Mouse (Mus musculus) small intestine, adult 2 months (tissue): ENCODE data around the gene Opalin. TPM values are rescaled to one million over a fixed set of nuclear protein-coding genes. Genes with fewer than 3 reads are reported as not detected.
A peak's percentile ranks its signal among the peaks of the same experiment; 100 is the strongest.

Experiments
- H3K27ac ChIP-seq: fragments of 200-500 bp; 2 replicates; pipeline ENCODE4 v1.5.1; 2012; ENCODE audit warnings: low read depth, low read length, control low read depth, inconsistent platforms; ENCODE audit not compliant: insufficient read depth
- H3K27me3 ChIP-seq: fragments of 200-500 bp; 2 replicates; pipeline ENCODE4 v1.6.1; 2012; ENCODE audit warnings: mild to moderate bottlenecking, moderate library complexity, low read length, inconsistent platforms; ENCODE audit not compliant: control insufficient read depth, insufficient read depth
- H3K36me3 ChIP-seq: fragments of 200-500 bp; 2 replicates; pipeline ENCODE4 v1.6.1; 2012; ENCODE audit warnings: mild to moderate bottlenecking, low read length, control low read depth, inconsistent platforms; ENCODE audit not compliant: control insufficient read depth, insufficient read depth
- H3K4me1 ChIP-seq: fragments of 200-500 bp; 2 replicates; pipeline ENCODE4 v1.6.1; 2012; ENCODE audit warnings: low read length, inconsistent platforms, mixed read lengths; ENCODE audit not compliant: control insufficient read depth, insufficient read depth, insufficient read length
- H3K4me3 ChIP-seq: fragments of 200-500 bp; 2 replicates; pipeline ENCODE4 v1.5.1; 2012; ENCODE audit warnings: low read depth, mild to moderate bottlenecking, control low read depth, inconsistent platforms, low read length, moderate library complexity
- CTCF ChIP-seq: fragments of 200-500 bp; IDR thresholded peaks from 2 replicates; pipeline ENCODE4 v1.5.1; 2012; ENCODE audit warnings: low read depth, mild to moderate bottlenecking, control low read depth, inconsistent platforms, low read length, moderate library complexity, mixed read lengths; ENCODE audit not compliant: insufficient replicate concordance, insufficient read length; ENCODE audit errors: extremely low read depth
- POLR2A ChIP-seq: fragments of 200-500 bp; IDR thresholded peaks from 2 replicates; pipeline ENCODE4 v1.6.1; 2012; ENCODE audit warnings: low read depth, mild to moderate bottlenecking, control low read depth, inconsistent platforms, low read length, moderate library complexity
- WGBS: fragments of 180-500 bp; shearing (Covaris S2); methylation state at CpG from one replicate; pipeline ENCODE4 v1.1.7; 2018; 5-methylcytosine and 5-hydroxymethylcytosine counted together
- polyA plus RNA-seq: library from polyadenylated mRNA; depleted of rRNA; stranded (reverse); fragments of >200 nt; gene quantifications from 2 replicates; pipeline ENCODE4 v1.2.3, GENCODE M21; 2012

Gene Opalin
- polyA plus RNA-seq, 1 experiment, result not detected

DNA sequence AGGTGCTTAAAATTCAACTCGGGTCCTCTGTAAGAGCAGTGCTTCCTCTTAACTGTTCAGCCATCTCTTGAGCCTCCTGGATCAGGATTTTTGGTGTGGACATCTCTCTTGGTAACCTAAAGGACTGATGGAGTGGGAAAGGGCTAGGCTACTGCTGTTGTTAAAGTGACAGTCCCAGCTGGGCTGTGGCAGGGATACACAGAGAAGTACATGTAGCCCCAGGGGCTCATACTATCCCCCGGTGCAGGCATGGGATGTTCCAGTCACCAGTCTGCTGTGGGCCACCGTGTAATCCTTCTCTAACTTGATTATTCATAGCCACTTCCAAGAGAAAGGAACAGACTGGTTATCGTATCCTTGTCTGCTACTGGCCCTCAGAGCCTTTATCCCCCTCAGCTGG, 20.1 kb upstream of the Opalin start:
- Histone ChIP-seq H3K27ac (no peak overlapping the region), H3K36me3 (no peaks in the 10 kb centered on the region), H3K27me3 (no peaks in the 10 kb centered on the region), H3K4me1 (no peaks in the 10 kb centered on the region), H3K4me3 (no peak overlapping the region)
- WGBS, result 69% methylated on average over 4 of the region's 4 CpGs
- TF ChIP-seq POLR2A (no peak), CTCF (no peak)

DNA sequence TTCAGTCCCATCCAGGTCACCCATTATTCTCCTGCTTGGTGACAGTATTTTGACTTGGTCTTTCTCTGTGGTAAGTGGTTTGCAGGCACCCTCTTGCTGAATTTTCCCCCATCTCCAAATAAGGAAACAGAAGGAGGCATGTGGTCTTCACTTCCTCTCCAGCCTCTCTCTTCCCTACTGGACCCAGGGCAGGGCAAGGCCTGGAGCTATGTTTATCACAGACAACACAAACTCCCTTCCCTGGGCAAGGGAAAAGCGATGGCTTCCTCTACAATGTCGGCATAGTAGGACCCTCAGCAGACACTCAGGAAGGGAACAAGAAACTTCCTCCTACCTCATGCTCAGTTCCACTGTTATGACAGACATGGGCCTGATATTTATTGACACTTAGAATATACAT, 15.0 kb upstream of the Opalin start:
- no peak for TF ChIP-seq POLR2A
- TF ChIP-seq CTCF, result no peak
- 61% methylated on average over 2 of the region's 2 CpGs for WGBS
- no peak overlapping the region for H3K4me3 ChIP-seq
- H3K36me3 ChIP-seq, result no peaks in the 10 kb centered on the region
- H3K27me3 ChIP-seq, result 0 out of 2 replicates have a peak, but pooled peaks cover 2% of the 10 kb centered on the region
- no peaks in the 10 kb centered on the region for H3K4me1 ChIP-seq
- no peak overlapping the region for H3K27ac ChIP-seq

DNA sequence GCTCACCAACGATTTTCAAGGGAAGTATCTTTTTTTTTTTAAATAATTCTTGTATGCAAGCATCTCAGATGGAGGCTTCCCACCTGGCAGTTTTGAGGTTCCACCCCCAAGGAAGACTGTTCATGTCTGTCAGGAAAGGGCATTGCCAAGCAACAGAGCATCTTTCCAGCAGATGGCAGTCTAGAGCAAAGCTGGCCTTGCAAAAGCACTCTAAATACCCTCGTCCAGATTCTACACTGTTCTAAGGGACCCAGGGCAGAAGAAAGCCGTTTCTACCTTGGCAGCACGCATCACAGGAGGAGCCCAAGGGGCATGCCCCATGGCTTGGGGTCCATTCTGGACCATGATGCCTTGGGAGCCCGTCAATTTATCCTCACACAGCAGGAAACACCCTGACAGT, 12.9 kb upstream of the Opalin start:
- H3K36me3 ChIP-seq, result no peaks in the 10 kb centered on the region
- TF ChIP-seq POLR2A, result no peak
- peak; percentile 68; the same call in 1 of the 2 replicates for TF ChIP-seq CTCF
- H3K27ac ChIP-seq, result no peak overlapping the region

DNA sequence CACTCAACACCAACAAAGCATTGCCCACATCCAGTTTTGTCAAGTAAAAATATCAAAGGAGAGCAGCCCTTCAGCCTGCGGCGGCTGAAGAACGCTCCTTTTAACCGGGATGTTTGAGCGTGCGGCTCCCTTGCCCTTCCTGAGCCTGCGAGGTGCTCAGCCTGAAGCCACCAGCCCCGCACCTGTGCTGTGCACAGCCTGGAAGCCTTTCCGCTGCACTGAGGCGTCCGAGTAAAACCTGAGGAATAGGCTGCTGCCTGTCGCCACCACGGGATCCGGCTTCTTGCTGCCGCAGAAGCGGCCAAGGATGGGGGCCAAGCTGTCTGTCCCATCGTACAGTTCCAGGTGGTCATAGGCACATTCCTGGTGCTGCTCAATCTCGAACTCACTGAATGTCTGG, 11.6 kb upstream of the Opalin start:
- WGBS, result 33% methylated on average over 18 of the region's 18 CpGs
- Histone ChIP-seq H3K4me3 (no peak overlapping the region), H3K36me3 (no peaks in the 10 kb centered on the region), H3K27ac (no peak overlapping the region), H3K4me1 (no peaks in the 10 kb centered on the region), H3K27me3 (0 out of 2 replicates have a peak, but pooled peaks cover 2% of the 10 kb centered on the region)
- no peak for TF ChIP-seq CTCF
- no peak for TF ChIP-seq POLR2A

More for the DNA sequence above, 12.9 kb upstream of the Opalin start:
- 5% methylated on average over 5 of the region's 5 CpGs for WGBS
- H3K4me1 ChIP-seq, result no peaks in the 10 kb centered on the region
- H3K27me3 ChIP-seq, result 0 out of 2 replicates have a peak, but pooled peaks cover 2% of the 10 kb centered on the region
- H3K4me3 ChIP-seq, result no peak overlapping the region

DNA sequence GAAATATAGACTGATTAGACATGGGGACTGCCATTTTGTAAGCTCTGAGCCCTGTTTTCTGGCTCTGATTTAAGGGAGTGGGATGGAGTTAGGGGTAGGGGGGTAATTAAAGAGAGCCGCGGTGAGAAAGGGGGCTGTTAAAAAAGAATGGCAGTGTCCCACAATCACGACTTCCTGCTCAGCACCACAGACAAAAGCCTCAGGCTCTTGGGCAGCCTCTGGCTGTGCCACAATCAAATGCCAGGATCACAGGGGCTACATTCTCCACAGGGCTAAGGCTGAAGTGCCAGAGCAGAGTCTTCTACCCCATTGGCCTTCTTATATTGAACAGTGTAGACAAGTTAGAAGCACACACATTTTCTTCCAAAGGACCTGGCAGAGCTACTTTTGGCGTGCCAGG, 11.0 kb upstream of the Opalin start:
- whole genome bisulfite sequencing, result 59% methylated on average over 4 of the region's 4 CpGs
- no peaks in the 10 kb centered on the region for H3K4me1 ChIP-seq
- no peak overlapping the region for H3K4me3 ChIP-seq
- H3K36me3 ChIP-seq, result no peaks in the 10 kb centered on the region
- H3K27ac ChIP-seq, result no peak overlapping the region
- H3K27me3 ChIP-seq, result 0 out of 2 replicates have a peak, but pooled peaks cover 2% of the 10 kb centered on the region
- no peak for TF ChIP-seq CTCF
- TF ChIP-seq POLR2A, result no peak

DNA sequence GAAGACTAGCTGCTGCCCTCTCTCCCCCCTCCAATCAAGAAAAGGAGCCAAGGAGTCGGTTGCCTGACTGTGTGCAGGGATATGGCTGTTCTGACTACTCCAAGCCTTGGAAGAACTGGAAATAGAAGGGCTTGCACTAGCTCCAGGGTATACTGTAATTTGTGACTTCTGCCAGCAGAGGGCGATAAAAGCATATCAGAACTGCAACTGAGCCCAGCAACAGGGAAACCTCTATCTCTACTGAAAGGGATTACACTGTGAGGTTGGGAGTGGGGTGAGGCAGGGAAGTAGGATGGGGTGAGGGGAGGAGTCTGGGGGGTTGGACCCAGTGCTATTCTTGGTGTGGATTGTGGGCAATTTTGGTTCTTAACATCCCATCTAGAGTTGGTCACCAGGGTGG, 9.8 kb upstream of the Opalin start:
- H3K27ac ChIP-seq, result no peak overlapping the region
- 0% methylated on average over 2 of the region's 2 CpGs for WGBS
- H3K4me1 ChIP-seq, result no peaks in the 10 kb centered on the region
- H3K36me3 ChIP-seq, result no peaks in the 10 kb centered on the region
- no peak overlapping the region for H3K4me3 ChIP-seq
- 0 out of 2 replicates have a peak, but pooled peaks cover 2% of the 10 kb centered on the region for H3K27me3 ChIP-seq
- TF ChIP-seq CTCF (peak; percentile 47; the same call in 1 of the 2 replicates), POLR2A (no peak)

DNA sequence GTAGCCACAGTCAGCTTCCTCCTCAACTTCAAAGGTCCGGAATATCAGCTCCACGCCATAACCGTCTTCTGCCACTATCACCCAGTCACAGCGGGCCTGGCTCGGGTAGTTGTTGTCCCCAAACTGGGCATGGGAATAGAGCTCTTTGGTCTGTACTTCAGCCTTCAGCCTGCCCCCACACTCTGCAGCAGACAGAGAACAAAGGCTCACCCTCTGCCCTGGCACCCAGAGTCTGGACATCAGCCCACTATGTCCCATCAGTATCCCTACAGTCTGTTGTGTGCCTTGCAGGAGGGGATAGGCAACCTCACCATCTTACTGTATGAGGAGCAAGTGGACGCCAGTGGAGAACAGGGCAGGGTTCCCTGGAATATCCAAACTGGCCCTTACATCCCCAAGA, 9.4 kb upstream of the Opalin start:
- Histone ChIP-seq H3K27me3 (0 out of 2 replicates have a peak, but pooled peaks cover 2% of the 10 kb centered on the region), H3K4me3 (no peak overlapping the region), H3K27ac (no peak overlapping the region), H3K4me1 (no peaks in the 10 kb centered on the region), H3K36me3 (no peaks in the 10 kb centered on the region)
- TF ChIP-seq POLR2A, result no peak
- TF ChIP-seq CTCF, result no peak
- WGBS, result 85% methylated on average over 6 of the region's 6 CpGs

DNA sequence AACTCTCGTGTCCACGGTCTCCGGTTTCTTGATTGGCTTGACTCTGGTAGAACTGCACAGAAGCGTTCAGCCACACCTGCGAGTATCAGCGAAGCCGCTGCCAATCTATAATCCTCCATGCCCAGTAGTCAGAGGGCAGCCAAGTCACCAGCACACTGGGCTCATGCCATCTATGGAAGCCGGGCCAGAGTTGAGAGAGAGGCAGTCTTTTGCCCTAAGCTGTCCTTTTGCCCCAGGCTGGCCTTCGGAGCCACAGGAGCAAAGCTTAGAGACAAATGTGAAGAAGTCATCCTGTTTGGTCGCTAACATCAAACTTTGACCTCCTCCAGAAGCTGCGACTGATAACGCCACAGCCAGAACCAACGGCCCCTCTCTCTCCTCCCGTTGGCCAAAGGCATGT, 6.7 kb upstream of the Opalin start:
- Histone ChIP-seq H3K36me3 (no peaks in the 10 kb centered on the region), H3K4me1 (no peaks in the 10 kb centered on the region), H3K27ac (no peak overlapping the region), H3K4me3 (no peak overlapping the region), H3K27me3 (no peaks in the 10 kb centered on the region)
- WGBS, result 66% methylated on average over 14 of the region's 14 CpGs
- TF ChIP-seq POLR2A (no peak), CTCF (no peak)
